Mouse (Mus musculus): ENCODE measurements around the gene Ube2c.

GRCm38 (mm10) chr2:164787032-164787431 is 17.3 kb downstream of the Ube2c start:
- TF ChIP-seq POLR2A (IDR thresholded peaks at IDR 0.05; ENCODE audit: control insufficient read depth, low read depth, low read length) (no peak), CTCF (IDR thresholded peaks at IDR 0.05; ENCODE audit: control insufficient read depth, insufficient read depth, insufficient replicate concordance, low read depth, low read length) (no peak)

Data from testis, adult 2 months (tissue).